Mouse (Mus musculus) embryonic facial prominence, embryonic 11.5 days (tissue): ENCODE measurements at regions not wholly inside any gene's neighbourhood (a gene's known extent, or its start where the extent isn't known, plus 50 kb on each side); places are given as distances from the start of the nearest gene placed in this dataset.

Experiments used
- ATAC-seq: fragments of 200-750 bp; cut with Nextera tagmentation; replicated peaks from 2 replicates; pipeline ENCODE4 v1.8.0; 2017; ENCODE audit warnings: low read depth; ENCODE audit not compliant: insufficient number of reproducible peaks, low FRiP score, low TSS enrichment
- DNase-seq: peaks from one replicate; pipeline ENCODE4 v3.0.0-alpha.2; 2015; ENCODE audit warnings: low spot score
- H3K27ac ChIP-seq: fragments of 300-500 bp; sonication (generic); replicated peaks from 2 replicates; pipeline ENCODE4 v1.5.1; 2014; ENCODE audit warnings: mild to moderate bottlenecking, low read depth, low read length, control low read depth
- H3K27me3 ChIP-seq: fragments of 300-500 bp; sonication (generic); 2 replicates; pipeline ENCODE4 v1.6.1; 2014; ENCODE audit warnings: mild to moderate bottlenecking, low read length, moderate library complexity, mixed read lengths; ENCODE audit not compliant: control insufficient read depth, insufficient read depth
- H3K36me3 ChIP-seq: fragments of 300-500 bp; sonication (generic); replicated peaks from 2 replicates; pipeline ENCODE4 v1.6.1; 2014; ENCODE audit warnings: low read depth, mild to moderate bottlenecking, low read length, moderate library complexity, mixed read lengths; ENCODE audit not compliant: control insufficient read depth, insufficient read depth
- H3K4me1 ChIP-seq: fragments of 300-500 bp; sonication (generic); 2 replicates; pipeline ENCODE4 v1.6.1; 2014; ENCODE audit warnings: low read length, mixed read lengths; ENCODE audit not compliant: control insufficient read depth, insufficient read depth
- H3K4me2 ChIP-seq: fragments of 300-500 bp; sonication (generic); 2 replicates; pipeline ENCODE4 v1.6.1; 2014; ENCODE audit warnings: low read depth, mild to moderate bottlenecking, control low read depth, low read length, moderate library complexity
- H3K4me3 ChIP-seq: fragments of 300-500 bp; sonication (generic); 2 replicates; pipeline ENCODE4 v1.5.1; 2014; ENCODE audit warnings: low read depth, low read length, control low read depth
- H3K9ac ChIP-seq: fragments of 300-500 bp; sonication (generic); replicated peaks from 2 replicates; pipeline ENCODE4 v1.6.1; 2014; ENCODE audit warnings: mild to moderate bottlenecking, control low read depth, low read length
- H3K9me3 ChIP-seq: fragments of 300-500 bp; sonication (generic); replicated peaks from 2 replicates; pipeline ENCODE4 v1.6.1; 2016; ENCODE audit warnings: mild to moderate bottlenecking, low read length, inconsistent platforms, mixed read lengths; ENCODE audit not compliant: control insufficient read depth
- WGBS: fragments of 180-500 bp; shearing (Covaris S2); extraction: QIAGEN DNeasy Blood & Tissue Kit; methylation state at CpG from one replicate; pipeline ENCODE4 v1.1.7; 2014; 5-methylcytosine and 5-hydroxymethylcytosine counted together

DNA sequence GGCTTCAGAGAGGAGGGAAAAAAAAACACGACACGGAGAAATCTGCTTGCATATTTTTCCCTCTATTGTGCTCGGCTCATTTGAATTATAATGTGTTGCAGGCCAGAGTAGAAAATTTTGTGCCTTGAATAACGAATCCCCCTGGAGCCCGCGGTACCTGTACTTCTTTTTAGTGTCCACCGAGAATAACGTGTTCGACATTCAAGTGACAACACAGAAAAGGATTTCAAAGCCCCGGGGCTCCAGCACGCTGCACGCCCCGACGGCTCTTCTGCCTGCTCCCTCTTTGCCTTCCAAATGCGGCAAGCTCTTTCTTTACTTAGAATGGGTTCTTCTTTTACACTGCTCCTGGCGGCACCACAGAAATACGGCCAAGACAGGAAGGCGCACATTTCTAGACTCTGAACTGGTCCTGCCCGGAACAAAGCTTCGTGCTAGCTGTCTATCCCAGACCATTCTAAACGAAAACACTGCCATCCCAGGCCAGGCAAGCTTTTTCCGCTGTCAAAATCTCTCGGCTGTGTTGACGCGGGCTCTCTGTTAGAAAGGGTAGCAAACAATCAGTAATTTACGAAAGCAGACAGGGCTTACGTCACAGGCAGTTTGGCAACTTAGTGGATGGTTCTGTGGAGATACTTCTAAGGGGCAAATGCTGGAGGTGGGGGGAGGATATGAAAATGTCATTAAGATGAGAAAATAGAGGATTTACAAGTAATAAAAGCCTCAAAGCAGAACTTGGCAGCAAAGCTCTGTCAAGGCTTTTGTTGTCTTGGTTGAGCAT, 398.2 kb upstream of the Smim15 start:
- H3K4me2 ChIP-seq: peak overlapping the region; percentile 54
- 2% methylated on average over 27 of the region's 27 CpGs for WGBS
- H3K27ac ChIP-seq: no peak overlapping the region
- H3K4me1 ChIP-seq: peaks cover 3% of the 10 kb centered on the region
- DNase-seq (peak; percentile 56), ATAC-seq (no peak; the same call in 1 of the 2 replicates)
- no peaks in the 10 kb centered on the region for H3K9me3 ChIP-seq
- H3K27me3 ChIP-seq: peaks cover 6% of the 10 kb centered on the region
- H3K4me3 ChIP-seq: peak overlapping the region; percentile 9; the same call in 1 of the 2 replicates
- H3K9ac ChIP-seq: peak overlapping the region; percentile 26; the same call in 1 of the 2 replicates
- H3K36me3 ChIP-seq: no peaks in the 10 kb centered on the region

DNA sequence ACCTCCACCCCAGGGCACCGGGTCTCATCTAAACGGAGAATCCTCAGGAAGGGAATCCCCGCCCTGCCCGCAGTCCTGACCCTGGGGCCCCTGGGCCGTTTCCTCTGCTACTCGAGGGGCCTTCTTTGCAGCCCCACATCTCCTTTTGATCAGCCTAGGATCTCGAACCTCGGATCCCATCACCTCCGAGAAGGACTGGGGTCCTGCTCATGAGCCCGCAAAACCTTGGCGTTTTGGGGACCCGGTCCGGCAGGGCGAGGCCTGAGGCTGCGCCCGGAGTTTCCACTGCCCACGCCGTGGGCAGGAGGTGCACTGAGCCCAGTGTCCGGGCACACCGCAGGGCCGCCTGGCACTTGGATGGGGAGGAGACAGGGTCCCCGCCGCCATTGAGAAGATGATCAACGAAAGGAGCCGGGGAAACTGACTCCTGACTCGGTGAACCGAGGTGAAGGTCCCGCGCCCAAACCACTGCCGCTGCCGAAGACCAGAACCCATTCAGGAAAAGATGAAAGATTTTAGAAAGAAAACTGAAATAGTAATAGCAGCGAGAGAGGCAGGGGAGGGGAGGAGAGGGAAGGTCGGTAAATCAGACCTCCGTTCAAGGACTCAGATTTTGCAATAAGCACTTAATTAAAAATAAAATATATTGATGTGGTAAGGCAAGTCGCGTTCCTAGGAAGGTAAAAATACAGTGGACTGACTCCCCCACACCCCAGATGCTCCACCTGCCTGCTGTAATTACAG, 399.0 kb upstream of the Smim15 start:
- Histone ChIP-seq H3K4me3 (peak overlapping the region; percentile 5), H3K4me1 (peaks cover 3% of the 10 kb centered on the region), H3K9me3 (no peaks in the 10 kb centered on the region), H3K9ac (peak overlapping the region; percentile 20; the same call in 1 of the 2 replicates), H3K36me3 (no peaks in the 10 kb centered on the region), H3K27me3 (peaks cover 6% of the 10 kb centered on the region), H3K4me2 (peak overlapping the region; percentile 54), H3K27ac (no peak overlapping the region)
- 3% methylated on average over 36 of the region's 36 CpGs for WGBS
- DNase-seq (no peak), ATAC-seq (no peak)

DNA sequence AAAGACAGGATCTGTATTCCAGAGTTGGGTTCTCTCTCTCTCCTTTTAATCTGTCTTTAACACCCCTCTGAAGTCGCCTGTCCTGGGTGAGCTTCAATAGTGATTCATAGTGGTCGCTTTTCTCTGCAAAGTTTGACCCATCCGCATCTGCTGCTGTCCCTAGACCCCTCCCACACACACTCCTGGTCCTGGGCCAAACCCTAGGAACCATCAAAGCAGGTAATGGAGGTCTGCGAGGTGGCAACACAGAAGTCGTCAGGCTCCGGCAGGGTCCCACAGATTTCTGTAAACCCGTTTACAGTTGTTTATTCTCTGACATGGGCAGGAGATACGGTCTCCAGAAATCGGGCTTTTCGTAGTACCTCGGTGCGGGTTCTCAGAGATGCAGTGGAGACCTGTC, 399.5 kb upstream of the Smim15 start:
- WGBS: 30% methylated on average over 12 of the region's 12 CpGs
- Histone ChIP-seq H3K27ac (no peak overlapping the region), H3K27me3 (peaks cover 6% of the 10 kb centered on the region), H3K4me1 (peaks cover 3% of the 10 kb centered on the region; the same call in 1 of the 2 replicates), H3K4me2 (no peak overlapping the region; the same call in 1 of the 2 replicates), H3K9me3 (no peaks in the 10 kb centered on the region), H3K9ac (no peak overlapping the region), H3K36me3 (no peaks in the 10 kb centered on the region), H3K4me3 (no peak overlapping the region)
- ATAC-seq (no peak), DNase-seq (no peak)

DNA sequence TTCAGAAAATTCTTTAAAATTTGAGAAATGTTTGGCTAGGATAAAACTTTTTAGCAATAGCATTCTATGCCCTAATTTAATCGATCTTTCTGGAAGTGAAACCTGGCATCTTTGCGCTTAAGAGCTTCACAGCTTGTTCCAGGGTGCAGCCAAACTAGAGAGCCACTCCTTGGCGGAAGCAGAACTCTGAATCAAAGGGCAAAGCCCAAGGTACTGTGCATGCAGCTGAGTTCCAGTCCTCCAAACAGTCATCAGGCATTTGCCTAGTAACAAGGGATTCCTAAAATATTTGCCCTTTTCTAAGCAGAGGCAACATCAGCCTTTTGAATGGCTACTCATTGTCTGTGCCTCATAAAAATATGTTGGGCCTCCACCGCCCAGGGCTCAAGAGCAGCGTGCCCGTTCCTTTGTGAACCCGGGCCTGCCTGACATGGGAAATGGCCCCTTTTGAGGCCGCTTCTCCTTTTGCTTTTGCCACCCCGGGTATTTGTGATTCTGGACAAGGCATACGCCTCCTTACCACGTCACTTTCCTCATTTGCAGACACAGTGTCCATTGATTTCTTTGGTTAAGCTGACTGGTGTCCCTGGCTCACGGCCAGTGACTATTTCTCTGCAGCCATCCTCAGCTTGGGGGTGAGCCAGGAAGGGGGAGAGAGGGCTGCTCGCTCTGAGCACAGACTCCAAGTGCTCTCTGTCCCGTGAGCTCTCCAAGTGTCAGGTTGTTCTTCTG, 402.2 kb upstream of the Smim15 start:
- no peaks in the 10 kb centered on the region for H3K9me3 ChIP-seq
- DNase-seq: no peak
- no peak overlapping the region for H3K4me2 ChIP-seq
- H3K4me3 ChIP-seq: no peak overlapping the region
- H3K27ac ChIP-seq: no peak overlapping the region
- H3K36me3 ChIP-seq: no peaks in the 10 kb centered on the region
- WGBS: 61% methylated on average over 14 of the region's 14 CpGs
- peak; percentile 70 for ATAC-seq
- H3K9ac ChIP-seq: no peak overlapping the region
- H3K27me3 ChIP-seq: peaks cover 6% of the 10 kb centered on the region
- H3K4me1 ChIP-seq: peaks cover 3% of the 10 kb centered on the region; the same call in 1 of the 2 replicates

- Histone ChIP-seq H3K9me3 (no peaks in the 10 kb centered on the region), H3K9ac (no peak overlapping the region), H3K4me3 (no peak overlapping the region), H3K36me3 (no peaks in the 10 kb centered on the region), H3K27ac (no peak overlapping the region), H3K4me2 (no peak overlapping the region), H3K4me1 (no peaks in the 10 kb centered on the region), H3K27me3 (peaks cover 1% of the 10 kb centered on the region)
- DNase-seq: no peak
- ATAC-seq: no peak
- 88% methylated on average over 4 of the region's 4 CpGs for WGBS
These were observed 404.6 kb upstream of the Smim15 start for GRCm38 (mm10) chr13:107639620-107640019.

DNA sequence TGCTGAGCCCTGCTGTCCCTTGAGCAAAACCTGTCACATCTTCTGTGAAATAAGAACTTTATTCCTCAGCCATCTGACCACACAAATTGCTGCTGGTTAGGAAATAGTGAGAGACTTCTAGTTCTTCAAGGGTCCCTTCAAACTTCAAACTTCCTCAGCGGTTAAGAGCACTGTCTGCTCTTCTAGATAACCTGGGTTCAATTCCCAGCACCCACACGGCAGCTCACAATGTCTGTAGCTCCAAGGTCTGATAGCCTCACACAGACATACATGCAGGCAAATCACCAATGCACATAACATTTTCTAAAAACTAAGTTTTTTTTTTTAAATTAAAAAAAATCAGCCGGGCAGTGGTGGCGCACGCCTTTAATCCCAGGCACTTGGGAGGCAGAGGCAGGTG, 407.0 kb upstream of the Smim15 start:
- no peak overlapping the region for H3K4me2 ChIP-seq
- no peaks in the 10 kb centered on the region for H3K4me1 ChIP-seq
- H3K9me3 ChIP-seq: no peaks in the 10 kb centered on the region
- H3K4me3 ChIP-seq: no peak overlapping the region
- H3K9ac ChIP-seq: no peak overlapping the region
- ATAC-seq (no peak), DNase-seq (no peak)
- H3K36me3 ChIP-seq: no peaks in the 10 kb centered on the region
- no peak overlapping the region for H3K27ac ChIP-seq
- WGBS: 91% methylated on average over 5 of the region's 5 CpGs
- no peaks in the 10 kb centered on the region for H3K27me3 ChIP-seq

- H3K27me3 ChIP-seq: no peaks in the 10 kb centered on the region
- no peak overlapping the region for H3K9ac ChIP-seq
- no peaks in the 10 kb centered on the region for H3K36me3 ChIP-seq
- ATAC-seq: no peak
- H3K9me3 ChIP-seq: no peaks in the 10 kb centered on the region
- 25% methylated on average over 5 of the region's 5 CpGs for WGBS
- H3K4me1 ChIP-seq: no peaks in the 10 kb centered on the region
- H3K4me3 ChIP-seq: no peak overlapping the region
- H3K4me2 ChIP-seq: no peak overlapping the region
- no peak overlapping the region for H3K27ac ChIP-seq
- no peak for DNase-seq
These were observed 409.1 kb upstream of the Smim15 start for GRCm38 (mm10) chr13:107635114-107635513.
